In genomic region chr8:101442563-101442962, GRCm38 (mm10) we compare ENCODE assay signal across 24 mouse cellular contexts.
DNase-seq lines count a peak whose midpoint lies in the region; ATAC-seq lines count a peak whose summit lies in the region.
"Had no signal": no experiment of that assay in that cellular context is flagged by ENCODE, and none has a peak within 500 bp of the region (broad histone marks: within the 10 kb centered on the region; RNA-seq: fewer than 3 reads in every experiment).

No protein-coding gene starts in this region.

- 88% methylated on average over 2 of the region's 2 CpGs for WGBS in limb, embryonic 11.5 days
- WGBS in limb, embryonic 10.5 days, result 91% methylated on average over 2 of the region's 2 CpGs
- 88% methylated on average over 2 of the region's 2 CpGs for WGBS in midbrain, embryonic 12.5 days
- WGBS in midbrain, embryonic 16.5 days, result 91% methylated on average over 2 of the region's 2 CpGs

- H3K9ac ChIP-seq in limb, embryonic 11.5 days (ENCODE audit: low read length), result no peak overlapping the region
- no peak overlapping the region for H3K9ac ChIP-seq in midbrain, embryonic 12.5 days (replicated peaks)
- no peak overlapping the region for H3K9ac ChIP-seq in midbrain, embryonic 16.5 days (ENCODE audit: low read depth, low read length)
- H3K9ac ChIP-seq: embryonic facial prominence, embryonic 12.5 days; forebrain, embryonic 13.5 days; forebrain, embryonic 15.5 days had no signal

- no peaks in the 10 kb centered on the region for H3K27me3 ChIP-seq in limb, embryonic 11.5 days (ENCODE audit: control insufficient read depth, insufficient read depth, low read length)
- H3K27me3 ChIP-seq in limb, embryonic 10.5 days (ENCODE audit: low read depth, poor library complexity, severe bottlenecking), result no peaks in the 10 kb centered on the region
- no peaks in the 10 kb centered on the region for H3K27me3 ChIP-seq in midbrain, embryonic 12.5 days
- H3K27me3 ChIP-seq in midbrain, embryonic 16.5 days (ENCODE audit: control insufficient read depth, insufficient read depth, low read depth, low read length), result no peaks in the 10 kb centered on the region
- H3K27me3 ChIP-seq: CH12.LX; embryonic facial prominence, embryonic 12.5 days; forebrain, embryonic 13.5 days; forebrain, embryonic 15.5 days; Patski had no signal

- no peak overlapping the region for H3K4me3 ChIP-seq in limb, embryonic 11.5 days (ENCODE audit: low read depth, low read length)
- H3K4me3 ChIP-seq in limb, embryonic 10.5 days, result no peak overlapping the region
- no peak overlapping the region for H3K4me3 ChIP-seq in midbrain, embryonic 12.5 days
- no peak overlapping the region for H3K4me3 ChIP-seq in midbrain, embryonic 16.5 days (ENCODE audit: low read depth, low read length)
- H3K4me3 ChIP-seq: embryonic facial prominence, embryonic 10.5 days; embryonic facial prominence, embryonic 12.5 days; forebrain, embryonic 13.5 days; forebrain, embryonic 15.5 days had no signal

- H3K4me2 ChIP-seq in limb, embryonic 11.5 days (ENCODE audit: low read depth, severe bottlenecking), result no peak overlapping the region
- H3K4me2 ChIP-seq in midbrain, embryonic 12.5 days (replicated peaks), result no peak overlapping the region
- H3K4me2 ChIP-seq in midbrain, embryonic 16.5 days (ENCODE audit: low read length), result no peak overlapping the region
- H3K4me2 ChIP-seq: embryonic facial prominence, embryonic 12.5 days; forebrain, embryonic 13.5 days; forebrain, embryonic 15.5 days had no signal

- ATAC-seq in limb, embryonic 11.5 days (ENCODE audit: insufficient number of reproducible peaks, low FRiP score, low TSS enrichment, low read depth), result peak; percentile 53; the same call in 1 of the 2 replicates
- ATAC-seq in midbrain, embryonic 12.5 days (ENCODE audit: low FRiP score, low read depth), result 0 out of 2 replicates have a peak, but pooled peaks have one; percentile 38
- no peak for ATAC-seq in midbrain, embryonic 16.5 days
- ATAC-seq: activated CD4-positive, CD25-positive, alpha-beta regulatory T cell, adult 4 months; CD4-positive, CD25-positive, alpha-beta regulatory T cell, adult 4 months; forebrain, embryonic 13.5 days; forebrain, embryonic 15.5 days; Patski had no signal

- peak; percentile 73 for DNase-seq in heart, adult 11 months
- DNase-seq in heart, postnatal 14 days, result no peak
- no peak for DNase-seq in limb, embryonic 11.5 days (ENCODE audit: low spot score)
- no peak for DNase-seq in limb, embryonic 10.5 days (ENCODE audit: low spot score)
- DNase-seq: adrenal gland, adult 8-10 months; adrenal gland, postnatal 14 days; adrenal gland, postnatal 36 days; B cell, adult 2 months; cerebellum, adult 11-12 months; cerebellum, adult 2 months; cerebellum, adult 9-10 months; cerebellum, postnatal 10 days; cerebellum, postnatal 25 days had no signal

- H3K9me3 ChIP-seq in limb, embryonic 11.5 days (ENCODE audit: control insufficient read depth, low read length), result no peaks in the 10 kb centered on the region
- H3K9me3 ChIP-seq in limb, embryonic 10.5 days (replicated peaks), result no peaks in the 10 kb centered on the region
- H3K9me3 ChIP-seq in midbrain, embryonic 12.5 days, result no peaks in the 10 kb centered on the region
- no peaks in the 10 kb centered on the region for H3K9me3 ChIP-seq in midbrain, embryonic 16.5 days (replicated peaks; ENCODE audit: control insufficient read depth, low read length, poor library complexity, severe bottlenecking)
- H3K9me3 ChIP-seq: embryonic facial prominence, embryonic 10.5 days; embryonic facial prominence, embryonic 12.5 days; forebrain, embryonic 13.5 days; forebrain, embryonic 15.5 days had no signal

- no peaks in the 10 kb centered on the region for H3K4me1 ChIP-seq in limb, embryonic 11.5 days (ENCODE audit: control insufficient read depth, insufficient read depth, low read length)
- no peaks in the 10 kb centered on the region for H3K4me1 ChIP-seq in limb, embryonic 10.5 days
- H3K4me1 ChIP-seq in midbrain, embryonic 12.5 days, result no peaks in the 10 kb centered on the region
- H3K4me1 ChIP-seq in midbrain, embryonic 16.5 days (ENCODE audit: control insufficient read depth, insufficient read depth, low read length), result no peaks in the 10 kb centered on the region
- H3K4me1 ChIP-seq: embryonic facial prominence, embryonic 10.5 days; embryonic facial prominence, embryonic 12.5 days; forebrain, embryonic 13.5 days; forebrain, embryonic 15.5 days had no signal

- H3K36me3 ChIP-seq in limb, embryonic 11.5 days (ENCODE audit: control insufficient read depth, insufficient read depth, low read length), result no peaks in the 10 kb centered on the region
- H3K36me3 ChIP-seq in limb, embryonic 10.5 days, result no peaks in the 10 kb centered on the region
- H3K36me3 ChIP-seq in midbrain, embryonic 12.5 days, result no peaks in the 10 kb centered on the region
- H3K36me3 ChIP-seq in midbrain, embryonic 16.5 days (ENCODE audit: control insufficient read depth, insufficient read depth, low read length), result no peaks in the 10 kb centered on the region
- H3K36me3 ChIP-seq: embryonic facial prominence, embryonic 10.5 days; embryonic facial prominence, embryonic 12.5 days; forebrain, embryonic 15.5 days; G1E had no signal

- H3K27ac ChIP-seq in limb, embryonic 11.5 days (replicated peaks; ENCODE audit: low read depth, low read length), result no peak overlapping the region
- no peak overlapping the region for H3K27ac ChIP-seq in limb, embryonic 10.5 days
- no peak overlapping the region for H3K27ac ChIP-seq in midbrain, embryonic 12.5 days (replicated peaks)
- H3K27ac ChIP-seq in midbrain, embryonic 16.5 days (ENCODE audit: low read length), result no peak overlapping the region
- H3K27ac ChIP-seq: embryonic facial prominence, embryonic 10.5 days; embryonic facial prominence, embryonic 12.5 days; forebrain, embryonic 13.5 days; forebrain, embryonic 15.5 days had no signal

- intact Hi-C loops in heart, postnatal 14 days (cut with DNase I), result no loop called here
